Mouse (Mus musculus) heart, postnatal 0 days (tissue): ENCODE results near the gene Dph5.
"Not testable (repeated sequence)": the region's sequence is repeated elsewhere in the genome, so short reads cannot be mapped to it uniquely, and the experiment has no call there.

Experiments
- CTCF ChIP-seq: IDR thresholded peaks from 2 replicates; pipeline ENCODE4 v1.5.1; 2016; ENCODE audit warnings: antibody characterized with exemption, control low read depth, low read depth
- EP300 ChIP-seq: IDR thresholded peaks from 2 replicates; pipeline ENCODE4 v1.6.1; 2016; ENCODE audit warnings: antibody characterized with exemption, low read depth

DNA sequence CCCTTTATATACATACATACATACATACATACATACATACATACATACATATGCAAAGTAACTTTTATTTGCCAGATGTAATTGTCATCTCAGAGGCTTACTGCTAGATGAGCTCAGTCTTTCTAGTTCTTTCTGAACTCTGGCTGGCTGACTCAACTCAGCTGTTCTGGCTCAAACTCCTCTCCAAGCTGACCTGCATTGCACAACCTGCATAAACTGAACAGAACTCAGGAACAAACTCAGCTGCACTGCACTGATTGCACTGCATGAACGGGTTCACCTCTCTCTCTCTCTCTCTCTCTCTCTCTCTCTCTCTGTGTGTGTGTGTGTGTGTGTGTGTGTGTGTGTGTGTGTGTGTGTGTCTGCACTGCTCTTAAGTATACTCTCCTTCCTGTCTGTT is 26.9 kb upstream of the Dph5 start:
- TF ChIP-seq CTCF, EP300: not testable (repeated sequence)
